Mouse (Mus musculus): ENCODE measurements around the gene Olfr311. TPM values are rescaled to one million over a fixed set of nuclear protein-coding genes. Genes with fewer than 3 reads are reported as not detected.

Gene Olfr311
- total and polyA plus RNA-seq, 2 experiments: not detected

GRCm38 (mm10) chr11:58849731-58850130, 10.7 kb downstream of the Olfr311 start:
- peaks cover 16% of the 10 kb centered on the region for H3K36me3 ChIP-seq (ENCODE audit: control insufficient read depth, insufficient read depth, low read length)
- H3K9ac ChIP-seq (ENCODE audit: low read depth, low read length): no peak overlapping the region
- H3K79me2 ChIP-seq (ENCODE audit: control insufficient read depth, insufficient read depth, low read length): no peaks in the 10 kb centered on the region; the same call in 1 of the 2 replicates
- peaks cover 2% of the 10 kb centered on the region; the same call in 1 of the 2 replicates for H3K4me1 ChIP-seq (ENCODE audit: control insufficient read depth, insufficient read depth, low read length)
- H3K4me3 ChIP-seq (ENCODE audit: insufficient read depth, low read depth, low read length): no peak overlapping the region
- H3K27ac ChIP-seq (replicated peaks; ENCODE audit: insufficient read depth, low read depth, low read length): no peak overlapping the region
- H3K27me3 ChIP-seq (ENCODE audit: control insufficient read depth, insufficient read depth, low read length): no peaks in the 10 kb centered on the region
- 71% methylated on average over 2 of the region's 2 CpGs for WGBS
- no peak for DNase-seq (ENCODE audit: extremely low read depth, low read depth, low spot score)
- TF ChIP-seq POLR2A (IDR thresholded peaks at IDR 0.05; ENCODE audit: extremely low read depth, insufficient read depth, low read length) (no peak), CTCF (IDR thresholded peaks at IDR 0.05; ENCODE audit: low read depth, low read length) (no peak)

GRCm38 (mm10) chr11:58860744-58861143, 21.7 kb downstream of the Olfr311 start:
- no peak for TF ChIP-seq POLR2A (IDR thresholded peaks at IDR 0.05; ENCODE audit: extremely low read depth, insufficient read depth, low read length)
- no peak for TF ChIP-seq CTCF (IDR thresholded peaks at IDR 0.05; ENCODE audit: low read depth, low read length)
- Histone ChIP-seq H3K79me2 (ENCODE audit: control insufficient read depth, insufficient read depth, low read length) (no peaks in the 10 kb centered on the region), H3K4me1 (ENCODE audit: control insufficient read depth, insufficient read depth, low read length) (no peaks in the 10 kb centered on the region), H3K27me3 (ENCODE audit: control insufficient read depth, insufficient read depth, low read length) (no peaks in the 10 kb centered on the region), H3K27ac (replicated peaks; ENCODE audit: insufficient read depth, low read depth, low read length) (no peak overlapping the region), H3K36me3 (ENCODE audit: control insufficient read depth, insufficient read depth, low read length) (peaks cover 42% of the 10 kb centered on the region), H3K4me3 (ENCODE audit: insufficient read depth, low read depth, low read length) (no peak overlapping the region), H3K9ac (ENCODE audit: low read depth, low read length) (no peak overlapping the region)
- DNase-seq (ENCODE audit: extremely low read depth, low read depth, low spot score): no peak
- 98% methylated on average over 8 of the region's 8 CpGs for WGBS

- no peaks in the 10 kb centered on the region for H3K79me2 ChIP-seq (ENCODE audit: control insufficient read depth, insufficient read depth, low read length)
- WGBS: 4% methylated on average over 37 of the region's 37 CpGs
- DNase-seq (ENCODE audit: extremely low read depth, low read depth, low spot score): peak; percentile 80
- TF ChIP-seq POLR2A (IDR thresholded peaks at IDR 0.05; ENCODE audit: extremely low read depth, insufficient read depth, low read length) (peak; percentile 43), CTCF (IDR thresholded peaks at IDR 0.05; ENCODE audit: low read depth, low read length) (peak; percentile 34)
- peak within 1 kb of the TSS; percentile 74 for H3K9ac ChIP-seq (ENCODE audit: low read depth, low read length)
- H3K36me3 ChIP-seq (ENCODE audit: control insufficient read depth, insufficient read depth, low read length): no peaks in the 10 kb centered on the region
- H3K4me1 ChIP-seq (ENCODE audit: control insufficient read depth, insufficient read depth, low read length): peaks cover 6% of the 10 kb centered on the region; the same call in 1 of the 2 replicates
- no peaks in the 10 kb centered on the region for H3K27me3 ChIP-seq (ENCODE audit: control insufficient read depth, insufficient read depth, low read length)
- H3K4me3 ChIP-seq (ENCODE audit: insufficient read depth, low read depth, low read length): peak within 1 kb of the TSS; percentile 88
- H3K27ac ChIP-seq (replicated peaks; ENCODE audit: insufficient read depth, low read depth, low read length): peak within 1 kb of the TSS; percentile 25
These were observed 28.2 kb downstream of the Olfr311 start, which contains the start of gene 2810021J22Rik for GRCm38 (mm10) chr11:58867039-58867953. 2810021J22Rik (plus strand) TSS chr11:58867216.

GRCm38 (mm10) chr11:58867954-58868330, 28.9 kb downstream of the Olfr311 start:
- Histone ChIP-seq H3K4me3 (ENCODE audit: insufficient read depth, low read depth, low read length) (no peak overlapping the region; the same call in 1 of the 2 replicates), H3K4me1 (ENCODE audit: control insufficient read depth, insufficient read depth, low read length) (peaks cover 6% of the 10 kb centered on the region; the same call in 1 of the 2 replicates), H3K27me3 (ENCODE audit: control insufficient read depth, insufficient read depth, low read length) (no peaks in the 10 kb centered on the region), H3K36me3 (ENCODE audit: control insufficient read depth, insufficient read depth, low read length) (no peaks in the 10 kb centered on the region), H3K9ac (ENCODE audit: low read depth, low read length) (no peak overlapping the region), H3K79me2 (ENCODE audit: control insufficient read depth, insufficient read depth, low read length) (no peaks in the 10 kb centered on the region), H3K27ac (replicated peaks; ENCODE audit: insufficient read depth, low read depth, low read length) (no peak overlapping the region)
- DNase-seq (ENCODE audit: extremely low read depth, low read depth, low spot score): no peak
- WGBS: 93% methylated on average over 6 of the region's 6 CpGs
- no peak for TF ChIP-seq CTCF (IDR thresholded peaks at IDR 0.05; ENCODE audit: low read depth, low read length)
- TF ChIP-seq POLR2A (IDR thresholded peaks at IDR 0.05; ENCODE audit: extremely low read depth, insufficient read depth, low read length): no peak

- Histone ChIP-seq H3K79me2 (ENCODE audit: control insufficient read depth, insufficient read depth, low read length) (no peaks in the 10 kb centered on the region), H3K4me3 (ENCODE audit: insufficient read depth, low read depth, low read length) (no peak overlapping the region), H3K9ac (ENCODE audit: low read depth, low read length) (no peak overlapping the region), H3K27ac (replicated peaks; ENCODE audit: insufficient read depth, low read depth, low read length) (no peak overlapping the region), H3K27me3 (ENCODE audit: control insufficient read depth, insufficient read depth, low read length) (no peaks in the 10 kb centered on the region), H3K36me3 (ENCODE audit: control insufficient read depth, insufficient read depth, low read length) (no peaks in the 10 kb centered on the region; the same call in 1 of the 2 replicates), H3K4me1 (ENCODE audit: control insufficient read depth, insufficient read depth, low read length) (peaks cover 6% of the 10 kb centered on the region; the same call in 1 of the 2 replicates)
- 34% methylated on average over 4 of the region's 4 CpGs for WGBS
- peak; percentile 80 for DNase-seq (ENCODE audit: extremely low read depth, low read depth, low spot score)
- no peak for TF ChIP-seq POLR2A (IDR thresholded peaks at IDR 0.05; ENCODE audit: extremely low read depth, insufficient read depth, low read length)
- no peak for TF ChIP-seq CTCF (IDR thresholded peaks at IDR 0.05; ENCODE audit: low read depth, low read length)
These were observed 31.9 kb downstream of the Olfr311 start for GRCm38 (mm10) chr11:58870961-58871360.

Measured in liver, adult 2 months (tissue).